Mouse (Mus musculus): ENCODE data around the gene Hist1h2ae. TPM values are rescaled to one million over a fixed set of nuclear protein-coding genes. Genes with fewer than 3 reads are reported as not detected.
"Not testable (repeated sequence)": the region's sequence is repeated elsewhere in the genome, so short reads cannot be mapped to it uniquely, and the experiment has no call there.

The Hist1h2ae gene
- polyA plus RNA-seq, 1 experiment, result 0.22 TPM

DNA sequence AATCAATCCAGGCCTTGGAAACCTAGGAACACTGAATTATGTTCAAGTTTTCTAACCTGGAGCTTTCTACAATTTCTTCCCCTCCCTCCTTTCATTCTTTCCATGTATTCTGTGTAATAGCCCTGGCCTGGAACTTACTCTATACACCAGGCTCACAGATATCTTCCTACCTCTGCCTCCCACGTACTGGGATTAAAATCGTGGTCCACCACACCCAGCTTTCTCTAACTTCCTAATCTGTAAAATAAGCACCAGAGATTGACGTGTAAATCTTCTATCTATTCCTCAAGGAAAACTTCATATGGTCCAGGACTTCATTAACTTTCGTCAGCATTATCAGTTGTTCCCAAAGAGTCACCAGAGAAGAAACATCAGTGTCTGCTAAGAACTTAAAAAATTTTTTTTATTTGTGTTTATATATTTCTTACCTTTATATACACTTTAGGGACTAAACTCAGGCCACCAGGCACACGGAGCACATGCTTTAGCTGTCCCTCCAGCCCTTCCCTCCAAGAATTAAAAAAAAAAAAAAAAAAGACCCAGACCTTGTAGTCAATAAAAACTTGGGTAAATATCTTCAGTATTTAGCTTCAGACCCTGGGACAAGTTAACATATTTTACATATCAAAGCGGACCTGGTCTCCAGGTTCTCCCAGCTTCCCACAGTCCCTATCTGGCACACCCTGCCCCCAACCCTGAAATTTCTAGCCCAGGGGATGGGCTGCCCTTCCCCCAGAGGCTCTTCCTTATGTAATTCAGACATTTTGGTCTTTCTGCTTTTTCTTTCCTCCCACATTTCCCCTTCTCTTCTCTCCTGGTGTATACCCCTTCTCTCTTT is 11.4 kb upstream of the Hist1h2ae start:
- peaks cover 13% of the 10 kb centered on the region; the same call in 1 of the 2 replicates for H3K4me1 ChIP-seq (ENCODE audit: control insufficient read depth, insufficient read depth, low read length)
- TF ChIP-seq POLR2A (IDR thresholded peaks at IDR 0.05; ENCODE audit: low read depth, low read length), result no peak
- no peak for TF ChIP-seq CTCF (conservative IDR thresholded peaks at IDR 0.05; ENCODE audit: insufficient read depth, insufficient read length, low read depth, low read length)
- DNase-seq, result no peak
- H3K27ac ChIP-seq (ENCODE audit: insufficient read depth, low read depth, low read length), result no peak overlapping the region
- H3K4me3 ChIP-seq (ENCODE audit: insufficient read depth, low read depth, low read length), result no peak overlapping the region
- no peaks in the 10 kb centered on the region for H3K36me3 ChIP-seq (ENCODE audit: control insufficient read depth, insufficient read depth, low read length)
- no peaks in the 10 kb centered on the region for H3K27me3 ChIP-seq (replicated peaks; ENCODE audit: control insufficient read depth, insufficient read depth, low read length)
- 43% methylated on average over 6 of the region's 6 CpGs for WGBS

DNA sequence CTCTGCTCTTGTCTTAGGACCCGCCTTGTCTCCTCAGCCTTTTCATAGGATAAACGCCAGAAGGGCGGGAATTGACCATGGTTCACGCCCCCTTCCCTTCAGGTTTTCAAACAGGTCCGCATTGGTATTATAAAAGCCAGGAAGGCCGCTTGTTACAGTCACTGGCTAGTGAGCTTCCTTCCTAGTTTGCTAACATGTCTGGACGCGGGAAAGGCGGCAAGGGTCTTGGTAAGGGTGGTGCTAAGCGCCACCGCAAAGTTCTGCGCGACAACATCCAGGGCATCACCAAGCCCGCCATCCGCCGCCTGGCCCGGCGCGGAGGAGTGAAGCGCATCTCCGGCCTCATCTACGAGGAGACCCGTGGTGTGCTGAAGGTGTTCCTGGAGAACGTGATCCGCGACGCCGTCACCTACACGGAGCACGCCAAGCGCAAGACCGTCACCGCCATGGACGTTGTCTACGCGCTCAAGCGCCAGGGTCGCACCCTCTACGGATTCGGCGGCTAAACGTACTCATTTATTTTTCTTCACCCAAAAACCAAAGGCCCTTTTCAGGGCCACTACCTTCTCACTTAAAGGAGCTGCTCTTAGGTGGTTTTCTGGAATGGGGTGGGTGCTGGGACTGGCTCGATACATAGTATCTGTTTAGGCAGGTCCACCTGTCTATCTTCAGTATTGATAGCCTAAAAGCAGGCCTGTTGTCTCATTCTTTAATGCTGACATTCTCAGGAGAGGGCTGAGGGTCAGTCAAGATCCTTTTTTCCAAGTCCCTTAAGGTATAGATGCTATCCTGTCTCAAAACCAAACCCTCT is 10.6 kb upstream of the Hist1h2ae start, which contains the start of gene Hist1h4d:
Hist1h4d (plus strand) TSS at position 191 of the 811 bp plus-strand sequence.
- under 1% methylated on average over 43 of the region's 43 CpGs for WGBS
- H3K27me3 ChIP-seq (replicated peaks; ENCODE audit: control insufficient read depth, insufficient read depth, low read length), result no peaks in the 10 kb centered on the region
- H3K4me1 ChIP-seq (ENCODE audit: control insufficient read depth, insufficient read depth, low read length), result peaks cover 13% of the 10 kb centered on the region; the same call in 1 of the 2 replicates
- peak; percentile 99 for DNase-seq
- H3K36me3 ChIP-seq (ENCODE audit: control insufficient read depth, insufficient read depth, low read length), result no peaks in the 10 kb centered on the region
- peak within 1 kb of the TSS; percentile 70 for H3K4me3 ChIP-seq (ENCODE audit: insufficient read depth, low read depth, low read length)
- TF ChIP-seq POLR2A (IDR thresholded peaks at IDR 0.05; ENCODE audit: low read depth, low read length), result peak; percentile 97
- TF ChIP-seq CTCF (conservative IDR thresholded peaks at IDR 0.05; ENCODE audit: insufficient read depth, insufficient read length, low read depth, low read length), result no peak
- no peak within 1 kb of the TSS; the same call in 1 of the 2 replicates for H3K27ac ChIP-seq (ENCODE audit: insufficient read depth, low read depth, low read length)

DNA sequence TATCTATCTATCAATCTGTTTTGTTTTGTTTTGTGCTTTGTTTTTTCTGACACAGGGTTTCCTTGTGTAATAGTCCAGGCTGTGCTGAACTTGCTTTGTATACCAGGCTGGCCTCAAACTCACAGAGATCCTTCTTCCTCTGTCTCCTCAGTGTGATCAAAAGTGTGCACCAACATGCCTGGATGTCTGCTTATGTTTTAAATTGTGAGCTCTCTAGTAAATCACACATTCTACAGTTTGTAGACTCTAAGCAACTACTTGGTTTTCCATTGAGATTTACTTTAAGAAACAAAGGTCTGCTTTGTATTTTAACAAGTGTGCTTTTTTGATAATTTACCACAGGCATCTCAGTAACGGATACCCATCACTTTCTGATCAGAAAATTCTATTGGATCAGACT is 6.8 kb upstream of the Hist1h2ae start:
- no peaks in the 10 kb centered on the region for H3K36me3 ChIP-seq (ENCODE audit: control insufficient read depth, insufficient read depth, low read length)
- 94% methylated on average over 1 of the region's 1 CpGs for WGBS
- no peak for TF ChIP-seq CTCF (conservative IDR thresholded peaks at IDR 0.05; ENCODE audit: insufficient read depth, insufficient read length, low read depth, low read length)
- TF ChIP-seq POLR2A (IDR thresholded peaks at IDR 0.05; ENCODE audit: low read depth, low read length), result no peak

DNA sequence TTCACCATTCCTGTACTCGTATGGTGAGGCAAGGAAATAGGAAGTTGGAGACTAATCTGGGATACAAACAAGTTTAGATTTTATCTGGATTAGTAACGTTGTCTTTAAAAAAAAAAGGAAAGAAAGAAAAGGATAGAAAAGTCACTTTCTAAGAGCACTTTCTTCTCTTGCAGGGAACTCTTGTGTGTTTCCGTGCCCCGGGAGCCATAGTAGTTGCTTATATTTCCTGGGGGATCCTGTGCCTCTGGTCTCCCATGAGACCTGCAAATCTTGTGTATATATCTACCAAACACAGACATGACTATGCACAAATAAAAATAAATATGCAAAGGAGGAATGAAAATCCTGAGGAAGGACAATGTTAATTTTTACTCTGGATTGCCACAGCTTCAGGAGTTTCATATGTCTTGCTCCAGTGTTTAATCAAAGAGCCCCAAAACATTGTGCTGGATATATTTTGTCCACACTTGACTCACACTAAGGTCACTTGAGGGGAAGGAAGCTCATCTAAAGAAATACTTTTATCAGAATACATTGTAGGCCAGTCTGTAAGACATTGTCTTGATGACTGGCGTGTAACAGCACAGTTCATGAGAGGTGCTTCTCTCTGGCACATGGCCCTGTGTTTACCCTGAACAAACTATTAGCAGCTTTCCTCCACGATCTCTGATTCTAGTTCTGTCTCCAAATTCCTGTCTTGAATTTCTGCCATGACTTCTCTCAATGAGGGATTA is 6.1 kb upstream of the Hist1h2ae start:
- no peak for DNase-seq
- H3K36me3 ChIP-seq (ENCODE audit: control insufficient read depth, insufficient read depth, low read length), result no peaks in the 10 kb centered on the region
- no peak for TF ChIP-seq POLR2A (IDR thresholded peaks at IDR 0.05; ENCODE audit: low read depth, low read length)
- TF ChIP-seq CTCF (conservative IDR thresholded peaks at IDR 0.05; ENCODE audit: insufficient read depth, insufficient read length, low read depth, low read length), result no peak
- H3K27ac ChIP-seq (ENCODE audit: insufficient read depth, low read depth, low read length), result no peak overlapping the region
- 73% methylated on average over 6 of the region's 6 CpGs for WGBS
- H3K27me3 ChIP-seq (replicated peaks; ENCODE audit: control insufficient read depth, insufficient read depth, low read length), result 0 out of 2 replicates have a peak, but pooled peaks cover 2% of the 10 kb centered on the region
- no peak overlapping the region for H3K4me3 ChIP-seq (ENCODE audit: insufficient read depth, low read depth, low read length)
- peaks cover 6% of the 10 kb centered on the region; the same call in 1 of the 2 replicates for H3K4me1 ChIP-seq (ENCODE audit: control insufficient read depth, insufficient read depth, low read length)

More for the DNA sequence above, 6.8 kb upstream of the Hist1h2ae start:
- H3K4me3 ChIP-seq (ENCODE audit: insufficient read depth, low read depth, low read length), result no peak overlapping the region
- H3K27me3 ChIP-seq (replicated peaks; ENCODE audit: control insufficient read depth, insufficient read depth, low read length), result 0 out of 2 replicates have a peak, but pooled peaks cover 2% of the 10 kb centered on the region
- DNase-seq, result no peak
- peaks cover 6% of the 10 kb centered on the region; the same call in 1 of the 2 replicates for H3K4me1 ChIP-seq (ENCODE audit: control insufficient read depth, insufficient read depth, low read length)
- no peak overlapping the region for H3K27ac ChIP-seq (ENCODE audit: insufficient read depth, low read depth, low read length)

DNA sequence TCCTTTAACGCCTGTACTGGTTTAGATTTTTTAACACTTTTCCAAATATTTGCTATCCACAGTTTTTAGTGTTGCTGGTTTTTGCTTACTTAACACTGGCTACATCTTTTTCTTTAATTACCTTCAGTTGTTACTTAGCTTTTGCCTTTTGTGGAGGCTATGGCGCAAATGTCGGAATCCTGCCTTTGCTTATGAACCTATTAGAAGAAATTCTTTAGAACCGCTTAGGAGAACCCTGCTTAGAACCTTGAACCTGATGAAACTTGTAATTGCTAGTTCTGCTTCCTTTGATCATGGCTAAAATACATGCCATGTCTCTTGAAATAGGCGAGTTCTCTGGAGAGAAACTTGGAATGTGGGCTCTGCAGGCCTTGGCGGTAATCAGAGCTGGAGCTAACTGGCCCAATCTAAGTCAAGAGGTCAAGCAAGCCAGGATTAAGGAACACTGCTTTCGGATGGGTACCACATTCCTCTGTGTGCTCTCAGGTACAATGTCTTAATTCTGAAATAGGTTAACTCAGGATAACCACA is 5.4 kb upstream of the Hist1h2ae start:
- no peaks in the 10 kb centered on the region; the same call in 1 of the 2 replicates for H3K4me1 ChIP-seq (ENCODE audit: control insufficient read depth, insufficient read depth, low read length)
- no peak for DNase-seq
- no peaks in the 10 kb centered on the region for H3K36me3 ChIP-seq (ENCODE audit: control insufficient read depth, insufficient read depth, low read length)
- TF ChIP-seq POLR2A (IDR thresholded peaks at IDR 0.05; ENCODE audit: low read depth, low read length), result no peak
- H3K4me3 ChIP-seq (ENCODE audit: insufficient read depth, low read depth, low read length), result no peak overlapping the region
- H3K27me3 ChIP-seq (replicated peaks; ENCODE audit: control insufficient read depth, insufficient read depth, low read length), result 0 out of 2 replicates have a peak, but pooled peaks cover 2% of the 10 kb centered on the region
- no peak overlapping the region for H3K27ac ChIP-seq (ENCODE audit: insufficient read depth, low read depth, low read length)
- WGBS, result 71% methylated on average over 7 of the region's 7 CpGs

DNA sequence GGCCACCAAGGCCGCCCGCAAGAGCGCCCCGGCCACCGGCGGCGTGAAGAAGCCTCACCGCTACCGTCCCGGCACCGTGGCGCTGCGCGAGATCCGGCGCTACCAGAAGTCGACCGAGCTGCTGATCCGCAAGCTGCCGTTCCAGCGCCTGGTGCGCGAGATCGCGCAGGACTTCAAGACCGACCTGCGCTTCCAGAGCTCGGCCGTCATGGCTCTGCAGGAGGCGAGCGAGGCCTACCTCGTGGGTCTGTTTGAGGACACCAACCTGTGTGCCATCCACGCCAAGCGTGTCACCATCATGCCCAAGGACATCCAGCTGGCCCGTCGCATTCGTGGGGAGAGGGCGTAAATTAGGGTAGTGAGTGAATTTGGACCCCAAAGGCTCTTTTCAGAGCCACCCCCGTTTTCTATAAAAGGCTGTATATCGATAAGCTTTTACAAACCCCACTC is 4.9 kb upstream of the Hist1h2ae start:
- H3K27me3 ChIP-seq (replicated peaks; ENCODE audit: control insufficient read depth, insufficient read depth, low read length); H3K27ac ChIP-seq (ENCODE audit: insufficient read depth, low read depth, low read length); DNase-seq; H3K36me3 ChIP-seq (ENCODE audit: control insufficient read depth, insufficient read depth, low read length); H3K4me1 ChIP-seq (ENCODE audit: control insufficient read depth, insufficient read depth, low read length): not testable (repeated sequence)
- H3K4me3 ChIP-seq (ENCODE audit: insufficient read depth, low read depth, low read length), result peak overlapping the region; percentile 37; the same call in 1 of the 2 replicates
- WGBS, result 10% methylated on average over 12 of the region's 40 CpGs
